Mouse (Mus musculus) gastrocnemius, adult 8-10 months (tissue): ENCODE results near the gene Gm44973. TPM values are rescaled to one million over a fixed set of nuclear protein-coding genes. Genes with fewer than 3 reads are reported as not detected.
"Not testable (repeated sequence)": the region's sequence is repeated elsewhere in the genome, so short reads cannot be mapped to it uniquely, and the experiment has no call there.

Source experiments
- DNase-seq, 2 experiments: peaks; one replicate each; pipeline ENCODE4 v3.0.0; 2022; ENCODE audit warnings: low spot score in 2 of 2
- total RNA-seq, 4 experiments: library from RNA; stranded (reverse); gene quantifications; 2 replicates each; pipeline ENCODE4 v1.2.4; 2022

Gm44973 gene
- total RNA-seq, 4 experiments from 2014 or later: not detected

GRCm38 (mm10) chr7:5051193-5052192 is 36.2 kb downstream of the Gm44973 start, which contains the start of gene Zfp580:
TSS of gene Zfp580 (plus strand) at chr7:5051538.
- DNase-seq: peak; percentile 55 to 66

- DNase-seq: no peak
Measured at GRCm38 (mm10) chr7:5052438-5052837, 37.1 kb downstream of the Gm44973 start.

GRCm38 (mm10) chr7:5052931-5053343 is 37.6 kb downstream of the Gm44973 start:
- no peak for DNase-seq

- DNase-seq: no peak
Measured at GRCm38 (mm10) chr7:5053456-5054179, 38.3 kb downstream of the Gm44973 start.

GRCm38 (mm10) chr7:5056651-5057263 is 41.5 kb downstream of the Gm44973 start:
- no peak for DNase-seq

- DNase-seq: no peak
Measured at GRCm38 (mm10) chr7:5057381-5057780, 42.1 kb downstream of the Gm44973 start.

GRCm38 (mm10) chr7:5057804-5058203 is 42.5 kb downstream of the Gm44973 start:
- no peak for DNase-seq

- no peak for DNase-seq
Measured at GRCm38 (mm10) chr7:5058631-5059030, 43.3 kb downstream of the Gm44973 start.

- DNase-seq: no peak
Measured at GRCm38 (mm10) chr7:5059421-5059820, 44.1 kb downstream of the Gm44973 start.

- peak; percentile 69 to 76 for DNase-seq
Measured at GRCm38 (mm10) chr7:5060239-5060731, 45.0 kb downstream of the Gm44973 start.

- DNase-seq: peak; percentile 97
Measured at GRCm38 (mm10) chr7:5060944-5061773, 45.9 kb downstream of the Gm44973 start.

GRCm38 (mm10) chr7:5061774-5062359 is 46.6 kb downstream of the Gm44973 start, which contains the start of gene U2af2:
TSS of gene U2af2 (plus strand) at chr7:5062143.
- DNase-seq: peak; percentile 83 to 92

- no peak for DNase-seq
Measured at GRCm38 (mm10) chr7:5062360-5063001, 47.2 kb downstream of the Gm44973 start.

- no peak for DNase-seq
Measured at GRCm38 (mm10) chr7:5064886-5065285, 49.6 kb downstream of the Gm44973 start.

- DNase-seq: no peak
Measured at GRCm38 (mm10) chr7:5073586-5073985, 58.3 kb downstream of the Gm44973 start.

- no peak for DNase-seq
Measured at GRCm38 (mm10) chr7:5074984-5075383, 59.7 kb downstream of the Gm44973 start.

GRCm38 (mm10) chr7:5076931-5077330 is 61.6 kb downstream of the Gm44973 start:
- no peak for DNase-seq

- DNase-seq: not testable (repeated sequence)
Measured at GRCm38 (mm10) chr7:5079365-5080009, 64.2 kb downstream of the Gm44973 start.
